8 mouse cellular contexts compared by ENCODE assay signal in genomic region chr4:141273296-141273695, GRCm38 (mm10). TPM values are rescaled to one million over a fixed set of nuclear protein-coding genes. Genes with fewer than 3 reads are reported as not detected.
DNase-seq lines count a peak whose midpoint lies in the region; ATAC-seq and TF ChIP-seq lines count a peak whose summit lies in the region.

No protein-coding gene starts in this region.

- H3K36me3 ChIP-seq in heart, embryonic 13.5 days = no peaks in the 10 kb centered on the region
- no peaks in the 10 kb centered on the region for H3K36me3 ChIP-seq in liver, embryonic 14.5 days (replicated peaks; ENCODE audit: control insufficient read depth, insufficient read depth, low read depth)
- no peaks in the 10 kb centered on the region for H3K36me3 ChIP-seq in stomach, postnatal 0 days (ENCODE audit: control insufficient read depth, insufficient read depth, low read length)

- H3K9ac ChIP-seq in heart, embryonic 13.5 days = peak overlapping the region; percentile 66
- H3K9ac ChIP-seq in liver, embryonic 14.5 days (replicated peaks) = no peak overlapping the region
- H3K9ac ChIP-seq in stomach, postnatal 0 days (ENCODE audit: low read length) = peak overlapping the region; percentile 38; the same call in 1 of the 2 replicates

- H3K27ac ChIP-seq in heart, embryonic 13.5 days (replicated peaks) = no peak overlapping the region
- H3K27ac ChIP-seq in liver, embryonic 14.5 days = no peak overlapping the region
- H3K27ac ChIP-seq in stomach, postnatal 0 days (replicated peaks) = peak overlapping the region; percentile 73

- DNase-seq in CD4-positive helper T cell, adult 2 months (ENCODE audit: low read depth, low spot score) = peak; percentile 80
- DNase-seq in brain, embryonic 14.5 days (ENCODE audit: low read depth) = peak; percentile 90
- DNase-seq in kidney, postnatal 10 days = peak; percentile 91
- DNase-seq in liver, embryonic 14.5 days (ENCODE audit: low read depth in 3 of 3, low spot score in 3 of 3) = peak in 2 of 3 experiments; percentile 34 to 51
- DNase-seq in neural tube, embryonic 10.5 days (ENCODE audit: extremely low spot score, low spot score) = peak; percentile 91
- DNase-seq in stomach, postnatal 0 days (ENCODE audit: low spot score) = peak; percentile 91

- peak; percentile 100 for TF ChIP-seq CTCF in brain, embryonic 14.5 days (IDR thresholded peaks at IDR 0.05; ENCODE audit: borderline replicate concordance, extremely low read depth, insufficient read depth, insufficient read length)
- peak; percentile 100 for TF ChIP-seq CTCF in liver, embryonic 14.5 days (IDR thresholded peaks at IDR 0.05; ENCODE audit: low read depth)
- peak; percentile 100 for TF ChIP-seq CTCF in stomach, postnatal 0 days (IDR thresholded peaks at IDR 0.05; ENCODE audit: low read depth)

- peak overlapping the region; percentile 16 for H3K4me3 ChIP-seq in heart, embryonic 13.5 days
- no peak overlapping the region for H3K4me3 ChIP-seq in liver, embryonic 14.5 days (ENCODE audit: insufficient read depth in 1 of 2, low read depth in 2 of 2, low read length in 2 of 2)
- peak overlapping the region; percentile 19; the same call in 1 of the 2 replicates for H3K4me3 ChIP-seq in stomach, postnatal 0 days (ENCODE audit: low read depth, low read length)

- ATAC-seq in erythroid progenitor cell, adult 5-6 weeks (replicated peaks; ENCODE audit: low FRiP score, poor library complexity, severe bottlenecking) = peak; percentile 84
- peak; percentile 22; the same call in 1 of the 2 replicates for ATAC-seq in heart, embryonic 13.5 days (ENCODE audit: extremely low read depth, insufficient number of reproducible peaks, low FRiP score, low TSS enrichment)
- peak; percentile 29 for ATAC-seq in liver, embryonic 14.5 days (ENCODE audit: insufficient read depth)
- ATAC-seq in stomach, postnatal 0 days (ENCODE audit: low FRiP score, low TSS enrichment) = peak; percentile 71

- H3K4me2 ChIP-seq in heart, embryonic 13.5 days = peak overlapping the region; percentile 62
- no peak overlapping the region for H3K4me2 ChIP-seq in liver, embryonic 14.5 days (ENCODE audit: low read depth)
- H3K4me2 ChIP-seq in stomach, postnatal 0 days (replicated peaks; ENCODE audit: low read depth) = peak overlapping the region; percentile 44

- no peak for TF ChIP-seq POLR2A in brain, embryonic 14.5 days (IDR thresholded peaks at IDR 0.05; ENCODE audit: borderline replicate concordance, extremely low read depth, insufficient read depth, insufficient read length, poor library complexity, severe bottlenecking)

- no peak for TF ChIP-seq EP300 in liver, embryonic 14.5 days (IDR thresholded peaks at IDR 0.05; ENCODE audit: low read depth)
- no peak for TF ChIP-seq EP300 in stomach, postnatal 0 days (optimal IDR thresholded peaks at IDR 0.05)

- peaks cover 43% of the 10 kb centered on the region for H3K4me1 ChIP-seq in heart, embryonic 13.5 days
- H3K4me1 ChIP-seq in liver, embryonic 14.5 days (replicated peaks; ENCODE audit: control insufficient read depth in 2 of 2, insufficient read depth in 2 of 2, low read length in 1 of 2) = peaks cover 0 to 9% of the 10 kb centered on the region in 2 experiments; a peak in 1 of 4 replicates
- H3K4me1 ChIP-seq in stomach, postnatal 0 days (replicated peaks; ENCODE audit: control insufficient read depth, insufficient read depth) = peaks cover 3% of the 10 kb centered on the region; the same call in 1 of the 2 replicates

- 16% methylated on average over 12 of the region's 12 CpGs for WGBS in heart, embryonic 13.5 days
- 14% methylated on average over 12 of the region's 12 CpGs for WGBS in liver, embryonic 14.5 days (ENCODE audit: insufficient replicate concordance)
- WGBS in stomach, postnatal 0 days = 19% methylated on average over 12 of the region's 12 CpGs

- H3K27me3 ChIP-seq in heart, embryonic 13.5 days (replicated peaks) = no peaks in the 10 kb centered on the region
- no peaks in the 10 kb centered on the region; the same call in 1 of the 2 replicates for H3K27me3 ChIP-seq in liver, embryonic 14.5 days (ENCODE audit: control insufficient read depth, insufficient read depth, low read length)
- no peaks in the 10 kb centered on the region for H3K27me3 ChIP-seq in stomach, postnatal 0 days (ENCODE audit: control insufficient read depth, insufficient read depth, low read length)

- H3K9me3 ChIP-seq in heart, embryonic 13.5 days = no peaks in the 10 kb centered on the region
- no peaks in the 10 kb centered on the region for H3K9me3 ChIP-seq in liver, embryonic 14.5 days (ENCODE audit: control insufficient read depth, low read length)
- H3K9me3 ChIP-seq in stomach, postnatal 0 days (ENCODE audit: control insufficient read depth, low read length) = no peaks in the 10 kb centered on the region

RNA-seq across cellular contexts. Expression of gene Epha2, which starts 27.7 kb away (rescaled TPM):
- polyA plus RNA-seq in brain, embryonic 14.5 days (2012; rRNA removed) = 4.1 and 6.4 TPM in 2 replicates
- 1.3 TPM in 1 of 2 replicates, not detected in the other for total RNA-seq in erythroid progenitor cell, adult 5-6 weeks (2015; ENCODE audit: low replicate concordance)
- total RNA-seq in erythroid progenitor cell, adult 5-6 weeks (2017; ENCODE audit: low replicate concordance) = 0.39 TPM in 1 of 2 replicates, not detected in the other
- polyA plus RNA-seq in heart, embryonic 13.5 days (2015; fragmentation: Nextera tagmentation; extraction: Ambion mirVana) = 4.0 and 4.3 TPM in 2 replicates
- 1.6 TPM in 2 replicates for polyA plus RNA-seq in liver, embryonic 14.5 days (2012; rRNA removed)
- 0.29 and 0.45 TPM in 2 replicates for polyA plus RNA-seq in liver, embryonic 14.5 days (2014; fragmentation: Nextera tagmentation; extraction: Ambion mirVana)
- polyA plus RNA-seq in stomach, postnatal 0 days (2015; fragmentation: Nextera tagmentation; extraction: Ambion mirVana) = 3.9 and 4.9 TPM in 2 replicates

RNA-seq across cellular contexts. Expression of gene Arhgef19, which starts 34.0 kb away (rescaled TPM):
- 1.5 and 2.6 TPM in 2 replicates for polyA plus RNA-seq in brain, embryonic 14.5 days (2012; rRNA removed)
- total RNA-seq in erythroid progenitor cell, adult 5-6 weeks (2015; ENCODE audit: low replicate concordance) = not detected in 2 replicates
- total RNA-seq in erythroid progenitor cell, adult 5-6 weeks (2017; ENCODE audit: low replicate concordance) = not detected in 2 replicates
- polyA plus RNA-seq in heart, embryonic 13.5 days (2015; fragmentation: Nextera tagmentation; extraction: Ambion mirVana) = 2.2 and 3.1 TPM in 2 replicates
- 0.88 and 0.92 TPM in 2 replicates for polyA plus RNA-seq in liver, embryonic 14.5 days (2012; rRNA removed)
- 0.57 and 0.72 TPM in 2 replicates for polyA plus RNA-seq in liver, embryonic 14.5 days (2014; fragmentation: Nextera tagmentation; extraction: Ambion mirVana)
- 6.6 and 9.2 TPM in 2 replicates for polyA plus RNA-seq in stomach, postnatal 0 days (2015; fragmentation: Nextera tagmentation; extraction: Ambion mirVana)

RNA-seq across cellular contexts. Expression of gene Rsg1, which starts 59.5 kb away (rescaled TPM):
- polyA plus RNA-seq in brain, embryonic 14.5 days (2012; rRNA removed) = 5.2 and 5.5 TPM in 2 replicates
- total RNA-seq in erythroid progenitor cell, adult 5-6 weeks (2015; ENCODE audit: low replicate concordance) = not detected in 2 replicates
- total RNA-seq in erythroid progenitor cell, adult 5-6 weeks (2017; ENCODE audit: low replicate concordance) = not detected in 2 replicates
- polyA plus RNA-seq in heart, embryonic 13.5 days (2015; fragmentation: Nextera tagmentation; extraction: Ambion mirVana) = 2.3 and 3.0 TPM in 2 replicates
- 0.78 and 0.87 TPM in 2 replicates for polyA plus RNA-seq in liver, embryonic 14.5 days (2012; rRNA removed)
- 0.56 and 1.2 TPM in 2 replicates for polyA plus RNA-seq in liver, embryonic 14.5 days (2014; fragmentation: Nextera tagmentation; extraction: Ambion mirVana)
- polyA plus RNA-seq in stomach, postnatal 0 days (2015; fragmentation: Nextera tagmentation; extraction: Ambion mirVana) = 1.8 and 2.3 TPM in 2 replicates

Comparison
In these comparisons a context has a peak if more than half of its experiments do, and no peak if none do; other contexts are left out.
1. ATAC-seq: peak in every context shown above with its lines; median percentile 84 in erythroid progenitor cell, adult 5-6 weeks; 71 in stomach, postnatal 0 days; 29 in liver, embryonic 14.5 days; 22 in heart, embryonic 13.5 days.
2. H3K4me3 ChIP-seq: peak in heart, embryonic 13.5 days (single experiment) and stomach, postnatal 0 days (single experiment); none in liver, embryonic 14.5 days (0 of 2).
3. Peak in every context shown above with its lines, with median percentiles within 50 percentile points of each other: DNase-seq and CTCF ChIP-seq.